In genomic region chr11:54093000-54093399, GRCm38 (mm10) we compare ENCODE assay signal across 9 mouse cellular contexts. TPM values are rescaled to one million over a fixed set of nuclear protein-coding genes. Genes with fewer than 3 reads are reported as not detected.
DNase-seq lines count a peak whose midpoint lies in the region; ATAC-seq and TF ChIP-seq lines count a peak whose summit lies in the region.
"Had no signal": no experiment of that assay in that cellular context is flagged by ENCODE, and none has a peak within 500 bp of the region (broad histone marks: within the 10 kb centered on the region; RNA-seq: fewer than 3 reads in every experiment).

No protein-coding gene starts in this region.

- no peaks in the 10 kb centered on the region for H3K9me3 ChIP-seq in liver, embryonic 12.5 days (replicated peaks)
- H3K9me3 ChIP-seq: neural tube, embryonic 12.5 days had no signal

- H3K4me1 ChIP-seq in liver, adult 2 months (ENCODE audit: control insufficient read depth, insufficient read depth, low read length), result 0 out of 2 replicates have a peak, but pooled peaks cover 2% of the 10 kb centered on the region
- H3K4me1 ChIP-seq in liver, embryonic 12.5 days, result no peaks in the 10 kb centered on the region
- H3K4me1 ChIP-seq: neural tube, embryonic 12.5 days had no signal

- peak; percentile 79 for TF ChIP-seq CTCF in liver, adult 2 months (IDR thresholded peaks at IDR 0.05; ENCODE audit: low read depth, low read length)

- no peak overlapping the region for H3K4me2 ChIP-seq in liver, embryonic 12.5 days
- H3K4me2 ChIP-seq: neural tube, embryonic 12.5 days had no signal

- H3K27ac ChIP-seq in liver, adult 2 months (replicated peaks; ENCODE audit: insufficient read depth, low read depth, low read length), result no peak overlapping the region
- H3K27ac ChIP-seq in liver, embryonic 12.5 days, result no peak overlapping the region
- H3K27ac ChIP-seq: neural tube, embryonic 12.5 days had no signal

- TF ChIP-seq POLR2A in liver, adult 2 months (IDR thresholded peaks at IDR 0.05; ENCODE audit: extremely low read depth, insufficient read depth, low read length), result no peak

- ATAC-seq in liver, embryonic 12.5 days, result no peak

- no peak overlapping the region for H3K4me3 ChIP-seq in liver, adult 2 months (ENCODE audit: insufficient read depth, low read depth, low read length)
- H3K4me3 ChIP-seq in liver, embryonic 12.5 days, result no peak overlapping the region
- H3K4me3 ChIP-seq: neural tube, embryonic 12.5 days had no signal

- H3K36me3 ChIP-seq in liver, adult 2 months (ENCODE audit: control insufficient read depth, insufficient read depth, low read length), result no peaks in the 10 kb centered on the region
- H3K36me3 ChIP-seq in liver, embryonic 12.5 days, result no peaks in the 10 kb centered on the region
- H3K36me3 ChIP-seq: neural tube, embryonic 12.5 days had no signal

- no peak overlapping the region for H3K9ac ChIP-seq in liver, adult 2 months (ENCODE audit: low read depth, low read length)
- H3K9ac ChIP-seq in liver, embryonic 12.5 days, result no peak overlapping the region
- H3K9ac ChIP-seq: neural tube, embryonic 12.5 days had no signal

- no peaks in the 10 kb centered on the region for H3K79me2 ChIP-seq in liver, adult 2 months (ENCODE audit: control insufficient read depth, insufficient read depth, low read length)

- WGBS in liver, adult 2 months, result 5% methylated on average over 3 of the region's 3 CpGs
- 10% methylated on average over 3 of the region's 3 CpGs for WGBS in liver, embryonic 12.5 days (ENCODE audit: insufficient replicate concordance)

- DNase-seq in adrenal gland, adult (ENCODE audit: inconsistent age in 2 of 2, low spot score in 1 of 2), result peak; percentile 54 to 86
- DNase-seq in adrenal gland, adult 18-20 months (ENCODE audit: low spot score in 2 of 2), result no peak
- DNase-seq in liver, adult 2 months (ENCODE audit: extremely low read depth, low read depth, low spot score), result peak; percentile 57
- peak; percentile 76 to 83 for DNase-seq in cerebellum, postnatal 14 days
- DNase-seq in kidney, postnatal 25 days, result peak; percentile 69 to 72
- peak; percentile 64 for DNase-seq in retina, postnatal 1 day
- no peak for DNase-seq in ovary, postnatal 10 days (ENCODE audit: low spot score)

- H3K27me3 ChIP-seq in liver, adult 2 months (ENCODE audit: control insufficient read depth, insufficient read depth, low read length), result no peaks in the 10 kb centered on the region
- peaks cover 16% of the 10 kb centered on the region for H3K27me3 ChIP-seq in liver, embryonic 12.5 days (replicated peaks)
- H3K27me3 ChIP-seq: neural tube, embryonic 12.5 days had no signal

RNA-seq across cellular contexts. Expression of gene P4ha2, which starts 6.9 kb away (rescaled TPM):
- 10 to 100 TPM; 40.8 to 64.8 TPM for total RNA-seq in adrenal gland, adult 18-20 months (2021)
- total RNA-seq in liver, adult 2 months (2014; rRNA removed), result 4.4 and 5.5 TPM in 2 replicates
- 2.9 and 3.7 TPM in 2 replicates for polyA plus RNA-seq in liver, adult 2 months (2012; rRNA removed)
- polyA plus RNA-seq in liver, embryonic 12.5 days (2016; fragmentation: Nextera tagmentation; extraction: Ambion mirVana), result 9.9 and 10.3 TPM in 2 replicates

RNA-seq across cellular contexts. Expression of gene Pdlim4, which starts 24.2 kb away (rescaled TPM):
- total RNA-seq in adrenal gland, adult 18-20 months (2021), result 1 to 10 TPM; 7.0 to 7.6 TPM
- total RNA-seq in liver, adult 2 months (2014; rRNA removed), result 1.6 and 1.9 TPM in 2 replicates
- polyA plus RNA-seq in liver, adult 2 months (2012; rRNA removed), result 2.6 and 3.0 TPM in 2 replicates
- 4.4 and 4.9 TPM in 2 replicates for polyA plus RNA-seq in liver, embryonic 12.5 days (2016; fragmentation: Nextera tagmentation; extraction: Ambion mirVana)

Comparison
In these comparisons a context has a peak if more than half of its experiments do, and no peak if none do; other contexts are left out.
1. DNase-seq: peak in adrenal gland, adult (2 of 2), liver, adult 2 months (single experiment), cerebellum, postnatal 14 days (2 of 2), kidney, postnatal 25 days (2 of 2) and retina, postnatal 1 day (single experiment); none in adrenal gland, adult 18-20 months (0 of 2) and ovary, postnatal 10 days (single experiment).